19 mouse cellular contexts compared by ENCODE assay signal in the genomic region with DNA sequence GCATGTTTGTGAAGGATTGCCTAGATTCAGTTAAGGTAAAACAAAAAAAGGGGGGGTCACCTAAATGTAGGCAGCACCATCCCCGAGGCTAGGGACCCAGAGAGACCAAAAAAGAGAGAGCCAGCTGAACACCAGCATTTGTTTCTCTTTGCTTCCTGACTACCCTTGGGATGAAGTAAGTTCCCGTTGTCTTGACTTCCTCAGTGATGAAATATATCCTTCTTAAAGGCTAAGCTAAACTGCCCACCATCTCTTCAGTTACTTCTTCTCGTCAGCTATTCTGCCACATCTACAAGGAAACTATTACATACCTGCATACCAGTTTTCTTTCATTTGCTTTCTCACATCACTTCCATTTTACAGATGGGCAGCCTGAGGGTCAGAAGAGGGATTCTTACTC.
A peak's percentile ranks its signal among the peaks of the same experiment; 100 is the strongest.
DNase-seq lines count a peak whose midpoint lies in the region; ATAC-seq lines count a peak whose summit lies in the region.
"Had no signal": no experiment of that assay in that cellular context is flagged by ENCODE, and none has a peak within 500 bp of the region (broad histone marks: within the 10 kb centered on the region; RNA-seq: fewer than 3 reads in every experiment).

No protein-coding gene starts in this region.

- no peak for DNase-seq in layer of hippocampus, adult 9-11 months
- no peak for DNase-seq in cerebellum, adult 18-20 months
- DNase-seq in cerebellum, postnatal 36 days: no peak
- DNase-seq: adrenal gland, adult 2 months; adrenal gland, adult 8-10 months; adrenal gland, postnatal 10 days; adrenal gland, postnatal 14 days; adrenal gland, postnatal 25 days; adrenal gland, postnatal 36 days; B cell, adult 2 months; cerebellum, adult 11 months; cerebellum, adult 11-12 months; cerebellum, adult 2 months had no signal

- peak; percentile 53 for ATAC-seq in granulocyte monocyte progenitor cell, adult 5-6 weeks (replicated peaks; ENCODE audit: poor library complexity, severe bottlenecking)
- peak; percentile 41; the same call in 1 of the 2 replicates for ATAC-seq in megakaryocyte, adult 5-6 weeks (ENCODE audit: poor library complexity, severe bottlenecking)
- ATAC-seq in megakaryocyte progenitor cell, adult 5-6 weeks (replicated peaks; ENCODE audit: poor library complexity): peak; percentile 59
- ATAC-seq: activated CD4-positive, CD25-positive, alpha-beta regulatory T cell, adult 4 months; CD4-positive, CD25-positive, alpha-beta regulatory T cell, adult 4 months; Patski had no signal
